Mouse (Mus musculus) megakaryocyte-erythroid progenitor cell, adult 5-6 weeks (primary cell): ENCODE results near the gene Ddah2. TPM values are rescaled to one million over a fixed set of nuclear protein-coding genes. Genes with fewer than 3 reads are reported as not detected.

Experiments used
- ATAC-seq: replicated peaks from 2 replicates; pipeline ENCODE4 v1.8.0; 2016; ENCODE audit warnings: mild to moderate bottlenecking, inconsistent platforms; ENCODE audit not compliant: severe bottlenecking, poor library complexity, low FRiP score, low TSS enrichment
- total RNA-seq, 2 experiments: library from RNA; stranded (forward) in 1 of 2; stranded (reverse) in 1 of 2; fragments of 200-1000, 215-1000 nt in 1 of 2; fragments of >200 nt in 1 of 2; fragmentation: Nextera tagmentation in 1 of 2; gene quantifications; 2 replicates each; pipeline ENCODE4 v1.2.3; 2014 to 2017

Gene Ddah2
- total RNA-seq (2014; fragmentation: Nextera tagmentation): 2.7 and 7.6 TPM in 2 replicates
- total RNA-seq (2017): 4.6 and 21.4 TPM in 2 replicates

DNA sequence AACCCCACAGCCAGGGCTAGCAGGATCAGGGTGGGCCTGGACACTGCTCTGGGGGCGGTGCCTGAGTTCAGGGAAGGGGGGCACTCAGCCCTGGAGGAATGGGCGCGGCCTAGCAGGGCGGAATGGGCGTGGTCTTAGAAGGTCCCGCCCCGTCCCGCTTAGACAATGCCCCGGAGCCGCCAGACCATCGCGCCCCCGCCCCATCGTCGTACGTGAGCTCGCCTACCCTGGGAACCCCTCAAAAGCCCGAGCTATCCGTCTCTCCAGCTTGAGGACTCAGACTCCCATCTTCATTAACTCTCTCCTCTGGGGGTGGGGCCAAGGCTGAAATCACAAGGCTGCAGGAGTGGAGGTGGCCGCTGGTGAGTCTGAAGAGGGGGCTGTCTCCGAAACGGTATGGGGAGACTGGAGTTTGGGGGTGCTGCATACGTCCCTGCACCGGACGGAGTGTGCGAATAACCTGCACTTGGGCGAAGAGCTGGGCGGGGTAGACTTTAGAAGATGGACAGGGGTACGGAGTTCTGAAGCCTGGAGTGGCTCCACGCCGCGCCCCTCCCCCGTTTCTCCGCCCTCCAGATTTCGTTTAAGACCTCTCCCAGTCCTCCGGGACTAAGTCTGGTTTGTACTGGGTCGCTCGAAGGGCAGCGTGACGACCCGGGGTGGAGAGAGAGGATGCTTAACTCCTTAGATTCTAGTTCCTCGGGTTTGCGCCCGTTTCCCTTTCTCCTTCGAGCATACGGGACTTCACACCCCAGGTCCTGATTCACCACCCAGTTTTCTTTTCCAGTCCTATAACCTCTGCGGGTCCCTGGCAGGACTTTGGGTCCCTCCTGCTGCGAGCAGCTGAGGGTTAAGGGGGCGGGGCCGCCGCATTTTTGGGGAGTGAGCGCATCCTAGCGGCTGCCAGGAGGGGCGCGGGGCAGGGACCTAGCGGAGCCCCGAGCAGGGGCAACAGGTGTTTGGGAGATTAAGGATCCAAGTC is at the start of gene Ddah2:
TSS of gene Ddah2 (plus strand) at position 125 of the 982 bp plus-strand sequence.
- ATAC-seq: peak; percentile 58

DNA sequence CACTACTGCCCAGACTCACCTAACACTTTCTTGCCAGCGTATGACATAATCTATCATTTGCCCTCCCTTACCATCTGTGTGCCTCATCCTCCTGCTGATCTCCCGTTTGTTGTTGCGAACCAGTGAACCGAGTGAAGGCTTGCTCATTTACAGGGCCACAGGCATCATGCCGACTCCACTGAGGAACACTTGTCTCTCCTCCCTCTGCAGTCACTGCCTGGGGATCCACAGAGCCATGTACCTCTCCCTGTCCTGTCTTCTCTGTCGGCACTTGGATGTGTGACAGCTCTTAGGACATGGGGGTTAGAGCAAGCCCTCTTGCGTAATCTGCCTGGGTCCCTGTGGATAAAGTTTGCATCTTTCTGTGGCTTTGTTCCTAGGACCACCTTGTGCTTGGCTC is 49.2 kb upstream of the Ddah2 start:
- ATAC-seq: no peak

DNA sequence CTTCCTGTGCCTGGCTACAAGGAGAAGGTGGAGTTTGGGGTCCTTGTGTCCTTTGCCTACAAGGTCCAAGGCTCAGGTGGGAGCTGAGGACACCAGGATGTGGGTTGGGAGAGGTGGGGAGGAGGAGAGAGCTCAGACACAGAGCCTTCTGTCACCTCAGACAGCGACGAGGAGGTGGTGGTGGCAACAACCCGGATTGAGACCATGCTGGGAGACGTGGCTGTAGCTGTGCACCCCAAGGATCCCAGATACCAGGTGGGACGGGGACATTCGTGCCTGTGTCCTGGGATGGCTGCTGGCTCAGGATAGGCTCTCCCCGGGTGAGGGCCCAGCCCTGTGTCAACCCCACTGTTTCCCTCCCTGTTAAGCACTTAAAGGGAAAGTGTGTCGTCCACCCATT is 47.4 kb upstream of the Ddah2 start:
- ATAC-seq: no peak

DNA sequence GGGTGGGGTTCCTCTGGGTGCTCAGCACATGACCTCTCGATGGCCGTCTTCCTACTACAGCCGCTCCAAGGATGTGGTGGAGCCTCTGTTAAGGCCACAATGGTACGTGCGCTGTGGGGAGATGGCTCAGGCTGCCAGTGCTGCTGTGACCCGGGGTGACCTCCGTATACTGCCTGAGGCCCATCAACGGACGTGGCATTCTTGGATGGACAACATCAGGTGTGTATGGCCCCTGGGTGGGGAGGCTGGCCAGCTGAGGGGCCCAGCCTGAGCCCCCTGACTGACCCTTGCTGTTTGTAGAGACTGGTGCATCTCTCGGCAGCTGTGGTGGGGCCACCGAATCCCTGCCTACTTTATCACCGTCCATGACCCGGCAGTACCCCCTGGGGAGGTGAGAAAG is 46.4 kb upstream of the Ddah2 start:
- no peak for ATAC-seq

DNA sequence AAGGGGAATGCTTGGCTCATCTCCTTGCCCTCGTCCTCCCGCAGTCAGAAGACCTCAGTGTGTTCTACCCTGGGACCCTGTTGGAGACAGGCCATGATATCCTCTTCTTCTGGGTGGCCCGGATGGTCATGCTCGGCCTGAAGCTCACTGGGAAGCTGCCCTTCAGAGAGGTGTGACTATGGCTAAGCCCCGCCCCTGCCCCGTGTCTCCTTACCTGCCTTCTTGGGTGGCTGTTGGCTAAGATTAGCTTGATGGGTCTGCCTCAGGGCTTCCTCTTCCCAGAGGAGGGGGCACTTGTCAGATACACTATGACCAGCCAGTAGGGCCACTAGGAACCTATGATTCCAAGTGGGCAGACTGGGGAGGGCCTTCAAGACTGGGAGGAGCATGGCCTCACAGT is 45.6 kb upstream of the Ddah2 start:
- no peak for ATAC-seq

DNA sequence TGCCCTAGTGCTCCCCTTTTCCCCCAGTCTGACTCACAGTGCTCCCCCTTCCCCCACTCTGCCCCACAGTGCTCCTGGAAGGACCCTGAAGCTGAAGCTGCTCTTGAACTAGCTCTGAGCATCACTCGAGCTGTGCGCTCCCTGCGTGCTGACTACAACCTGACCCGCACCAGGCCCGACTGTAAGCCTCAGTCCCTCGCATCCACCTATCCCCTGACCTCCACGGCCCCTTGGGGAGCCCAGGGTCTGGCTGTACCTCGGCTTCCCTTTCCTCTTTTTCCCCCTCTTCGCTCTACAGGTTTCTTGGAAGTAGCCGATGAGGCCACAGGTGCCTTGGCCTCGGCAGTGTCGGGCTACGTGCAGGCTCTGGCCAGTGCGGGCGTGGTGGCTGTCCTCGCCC is 43.5 kb upstream of the Ddah2 start:
- ATAC-seq: no peak

DNA sequence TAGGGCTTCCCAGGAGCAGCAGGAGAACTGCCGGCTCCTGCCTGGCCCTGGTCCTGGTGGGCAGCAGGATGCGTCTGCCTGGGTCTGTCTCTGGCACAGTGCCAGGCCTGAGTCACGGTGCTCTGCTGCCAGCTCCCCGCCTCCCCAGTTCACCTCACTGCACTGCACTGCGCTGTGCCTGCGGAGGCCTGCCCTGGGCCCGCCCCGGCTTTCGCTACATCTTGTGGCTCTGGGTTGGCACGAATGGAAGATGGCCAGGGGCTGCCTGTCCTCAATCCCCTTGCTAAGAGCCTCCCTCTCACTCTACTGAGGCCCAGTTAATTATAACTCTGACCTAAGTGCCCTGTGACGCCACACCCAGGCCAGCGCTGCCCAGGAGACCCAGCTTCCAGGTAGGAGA is 42.5 kb upstream of the Ddah2 start, which contains the start of gene Vwa7:
TSS of gene Vwa7 (plus strand) at position 204 of the 400 bp plus-strand sequence.
- peak; percentile 38 for ATAC-seq

DNA sequence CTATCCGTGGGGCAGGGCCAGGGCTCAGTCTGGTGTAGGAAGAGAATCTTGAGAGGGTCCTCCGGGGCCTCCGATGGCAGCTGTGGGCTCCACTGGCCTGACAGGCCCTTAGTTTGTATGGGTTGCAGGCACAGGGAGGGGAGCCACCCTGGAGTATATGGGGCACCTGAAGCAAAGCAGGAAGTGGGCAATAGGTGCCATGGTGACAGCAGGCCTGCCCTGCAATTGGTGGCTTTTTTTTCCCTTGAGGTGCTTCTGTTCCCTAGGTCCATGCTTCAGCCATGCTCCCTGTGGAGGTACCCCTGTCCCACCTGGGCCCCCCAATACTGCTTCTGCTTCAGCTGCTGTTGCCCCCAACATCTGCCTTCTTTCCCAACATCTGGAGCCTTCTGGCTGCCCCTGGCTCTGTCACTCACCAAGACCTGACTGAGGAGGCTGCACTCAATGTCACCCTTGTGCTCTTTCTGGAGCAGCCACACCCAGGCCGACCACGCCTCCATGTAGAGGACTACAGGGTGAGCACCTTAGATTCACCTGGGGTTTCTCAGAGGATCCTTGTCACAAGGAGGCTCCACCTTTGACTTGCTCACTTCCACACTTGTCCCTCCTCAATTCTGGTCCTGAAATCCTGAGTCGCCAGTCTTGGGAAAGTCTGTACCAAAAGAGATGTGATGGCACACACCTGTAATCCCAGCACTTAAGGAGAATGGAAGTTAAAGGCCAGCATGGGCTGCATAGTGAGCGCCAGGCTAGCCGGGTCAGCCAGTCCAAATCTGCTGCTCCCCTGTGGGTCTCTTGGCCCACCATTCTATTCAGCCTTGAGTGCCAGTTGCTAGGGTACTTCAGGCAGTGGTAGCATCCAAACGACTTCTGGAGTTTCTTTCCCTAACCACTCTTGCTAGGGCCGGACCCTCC is 41.8 kb upstream of the Ddah2 start:
- no peak for ATAC-seq

DNA sequence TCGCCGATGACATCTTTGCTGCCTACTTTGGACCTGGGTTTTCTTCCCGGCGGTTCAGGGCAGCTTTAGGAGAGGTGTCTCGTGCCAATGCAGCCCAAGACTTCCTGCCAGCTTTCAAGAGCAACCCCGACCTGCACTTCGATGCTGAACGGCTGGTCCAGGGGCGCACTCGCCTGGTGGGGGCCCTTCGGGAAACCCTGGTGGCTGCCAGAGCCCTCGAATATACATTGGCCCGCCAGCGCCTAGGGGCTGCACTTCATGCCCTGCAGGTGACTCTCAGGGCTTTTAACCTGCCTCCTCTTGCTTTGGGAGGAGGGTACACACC is 41.2 kb upstream of the Ddah2 start:
- no peak for ATAC-seq

DNA sequence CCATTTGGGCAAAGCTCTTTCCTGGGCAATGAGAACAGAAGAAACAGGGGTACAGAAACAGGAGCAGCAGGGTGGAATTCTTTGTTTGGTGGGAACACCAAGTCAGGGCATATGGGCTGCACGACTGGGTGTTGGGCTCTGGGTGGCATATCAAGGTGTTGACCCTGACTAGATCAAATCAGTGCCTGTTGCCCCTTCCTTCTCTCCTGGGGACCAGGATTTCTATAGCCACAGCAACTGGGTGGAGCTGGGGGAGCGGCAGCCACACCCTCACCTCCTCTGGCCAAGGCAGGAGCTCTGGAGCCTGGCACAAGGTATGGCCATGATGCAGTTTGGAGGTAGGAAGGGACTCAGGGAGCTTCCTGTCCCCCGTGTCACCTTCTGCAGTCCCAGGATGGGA is 40.7 kb upstream of the Ddah2 start:
- ATAC-seq: no peak

DNA sequence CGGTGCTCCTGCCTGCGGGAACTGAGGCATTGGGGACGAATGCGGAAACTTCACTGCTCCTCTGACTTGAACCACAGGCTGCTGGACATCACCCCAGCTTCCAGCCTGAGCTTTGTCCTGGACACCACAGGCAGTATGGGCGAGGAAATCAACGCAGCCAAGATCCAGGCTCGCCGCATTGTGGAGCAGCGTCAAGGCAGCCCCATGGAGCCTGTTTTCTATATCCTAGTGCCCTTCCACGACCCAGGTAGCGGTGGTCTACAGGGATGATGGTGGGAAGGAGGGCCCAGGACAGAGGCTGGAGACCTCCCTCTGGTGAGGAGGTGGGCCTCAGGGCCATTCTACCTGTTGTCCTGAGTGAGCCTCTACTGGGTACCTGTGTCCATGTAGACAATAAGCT is 38.9 kb upstream of the Ddah2 start:
- no peak for ATAC-seq

DNA sequence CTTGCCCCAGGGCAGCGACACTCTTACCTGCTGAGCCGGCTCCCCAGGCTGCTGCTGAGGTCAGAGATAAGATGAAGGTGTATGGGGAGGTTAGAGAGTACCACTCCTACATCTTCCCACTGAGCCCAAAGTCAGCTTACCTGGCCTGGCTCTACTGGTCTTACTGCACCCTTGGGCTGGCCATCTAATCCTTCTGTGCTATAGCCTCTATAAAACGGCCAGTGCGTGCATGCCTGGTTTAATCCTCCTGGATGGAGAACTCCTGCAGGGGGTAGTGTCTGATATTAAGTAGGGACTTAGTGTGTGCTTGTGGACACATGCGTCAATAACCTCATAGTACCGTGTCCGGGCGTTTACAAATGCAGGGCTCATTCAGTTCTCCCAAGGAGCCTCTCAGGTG is 38.3 kb upstream of the Ddah2 start:
- no peak for ATAC-seq

DNA sequence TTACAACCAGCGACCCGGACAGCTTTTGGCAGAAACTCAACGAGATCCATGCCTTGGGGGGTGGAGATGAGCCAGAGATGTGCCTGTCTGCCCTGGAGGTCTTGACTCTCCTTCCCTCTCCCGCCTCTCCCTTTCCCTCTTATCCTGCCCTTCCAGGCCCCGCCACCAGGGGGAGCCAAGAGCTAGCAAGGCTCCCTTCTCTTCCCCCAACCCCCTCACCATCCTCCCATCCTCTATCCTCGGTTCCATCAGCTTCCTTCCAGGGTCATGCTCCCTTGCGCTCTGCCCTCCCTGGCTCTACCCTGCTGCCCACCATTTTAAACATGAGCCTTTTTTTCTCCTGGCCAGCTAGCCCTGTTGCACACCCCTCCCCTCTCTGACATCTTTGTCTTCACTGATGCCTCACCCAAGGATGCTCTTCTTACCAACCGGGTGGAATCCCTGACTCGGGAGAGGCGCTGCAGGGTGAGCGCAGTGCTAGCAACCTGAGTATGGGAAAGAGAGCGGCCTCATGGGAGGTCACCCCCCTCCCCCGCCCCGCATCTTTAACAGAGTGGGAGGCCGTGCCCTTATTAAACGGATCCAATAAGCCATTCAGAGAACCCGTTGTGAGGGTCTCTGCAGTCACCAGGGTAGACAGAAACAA is 37.5 kb upstream of the Ddah2 start:
- ATAC-seq: peak; percentile 41

DNA sequence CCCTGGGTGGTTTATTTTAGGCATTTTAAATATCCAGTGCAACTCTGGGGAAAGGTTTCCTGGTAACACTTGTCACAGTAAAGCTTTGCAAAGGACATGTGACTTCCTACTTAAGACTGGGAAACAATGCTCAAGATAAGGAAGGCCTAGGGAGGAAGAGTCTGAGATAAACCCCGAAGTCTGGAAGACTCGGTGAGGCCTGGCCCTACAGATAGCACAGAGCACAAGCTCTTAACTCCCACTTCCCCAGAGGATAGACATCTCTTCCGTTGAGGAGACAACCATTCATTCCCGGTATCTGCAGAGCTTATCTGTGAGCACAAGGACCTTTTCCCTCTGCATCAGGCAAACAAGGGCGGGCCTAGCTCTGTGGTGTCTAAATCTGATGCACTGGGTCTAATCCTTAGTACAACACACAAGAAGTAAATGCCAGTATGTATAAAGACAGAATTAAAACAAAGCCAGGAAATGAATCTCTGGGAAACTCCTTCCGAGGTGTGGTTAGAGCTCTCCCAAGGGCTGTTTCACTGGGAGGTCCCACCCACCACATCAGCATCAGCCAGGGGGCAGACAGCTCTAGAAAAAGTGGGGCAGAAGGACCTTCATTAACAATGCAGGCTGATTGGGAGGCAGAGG is 36.9 kb upstream of the Ddah2 start:
- peak; percentile 76 for ATAC-seq

DNA sequence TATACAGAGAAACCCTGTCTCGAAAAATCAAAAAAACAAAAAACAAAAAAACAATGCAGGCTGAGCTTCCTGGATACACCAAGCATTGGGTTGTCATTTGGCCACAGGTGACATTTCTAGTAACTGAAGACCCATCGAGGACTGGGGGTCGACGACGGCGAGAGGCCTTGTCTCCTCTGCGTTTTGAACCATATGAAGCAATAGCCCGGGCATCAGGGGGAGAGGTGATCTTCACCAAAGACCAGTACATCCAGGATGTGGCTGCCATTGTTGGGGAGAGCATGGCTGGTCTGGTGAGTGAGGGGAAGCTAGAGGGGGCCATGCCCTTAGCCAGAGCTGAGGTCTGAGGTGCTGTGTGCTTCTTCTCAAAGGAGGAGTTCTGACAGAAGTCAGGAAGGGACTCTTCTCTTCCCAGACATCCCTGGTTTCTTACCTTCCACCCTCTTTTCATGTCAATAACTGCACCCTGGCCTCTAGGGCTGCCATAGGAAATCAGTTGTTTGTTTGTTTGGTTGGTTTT is 36.2 kb upstream of the Ddah2 start:
- no peak for ATAC-seq

DNA sequence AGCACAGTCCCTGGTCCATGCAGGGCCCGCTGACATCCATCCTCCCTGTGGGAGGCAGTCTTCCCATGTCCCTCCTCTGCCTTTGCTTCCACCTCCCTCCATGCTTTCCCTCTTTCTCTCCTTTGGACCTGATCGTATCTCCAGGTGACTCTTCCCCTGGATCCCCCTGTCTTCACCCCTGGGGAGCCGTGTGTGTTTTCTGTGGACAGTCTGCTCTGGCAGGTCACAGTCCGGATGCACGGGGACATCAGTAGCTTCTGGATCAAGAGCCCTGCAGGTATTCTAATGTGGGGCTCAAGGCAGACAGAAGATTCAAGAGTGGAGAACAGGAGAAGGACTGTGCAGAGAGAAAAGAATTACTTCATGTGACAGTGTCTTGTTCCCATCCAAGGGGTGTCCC is 35.6 kb upstream of the Ddah2 start:
- ATAC-seq: no peak

DNA sequence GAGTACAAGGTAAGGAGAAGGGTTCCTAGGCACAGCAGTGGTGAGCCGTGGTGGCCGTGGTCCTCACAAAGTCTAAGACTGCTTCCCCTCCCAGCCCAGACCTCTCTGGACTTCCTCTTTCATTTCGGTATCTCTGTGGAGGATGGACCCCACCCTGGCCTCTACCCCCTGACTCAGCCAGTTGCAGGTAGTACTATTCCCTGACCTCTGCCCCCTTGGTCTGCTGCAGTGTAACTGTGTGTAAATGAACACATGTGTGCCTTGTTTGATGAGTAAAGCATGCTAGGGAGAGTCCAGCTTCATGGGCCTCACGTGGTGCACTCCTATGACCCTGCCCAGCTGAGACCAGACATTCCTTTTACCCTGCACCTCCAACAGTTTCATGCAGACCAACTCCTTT is 35.1 kb upstream of the Ddah2 start:
- ATAC-seq: no peak

DNA sequence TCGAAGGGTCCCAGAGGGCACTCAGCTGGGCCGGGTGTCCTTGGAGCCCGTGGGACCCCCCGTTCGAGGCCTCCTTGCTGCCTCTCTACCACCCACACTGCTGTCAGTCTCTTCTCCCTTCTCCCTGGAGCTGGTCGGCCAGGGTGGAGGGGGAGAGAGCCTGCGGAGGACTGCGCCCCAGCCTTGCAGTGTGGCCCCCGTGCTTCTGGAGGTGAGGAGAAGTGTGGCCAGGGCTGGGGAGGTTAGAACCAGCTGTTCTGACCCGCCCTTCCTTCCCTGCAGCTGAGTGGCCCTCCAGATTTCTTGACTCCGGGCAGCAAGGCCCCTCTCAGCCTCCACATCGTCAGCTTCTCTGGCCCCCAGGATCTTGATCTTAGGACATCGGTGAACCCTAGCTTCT is 34.6 kb upstream of the Ddah2 start:
- ATAC-seq: no peak
